Mouse (Mus musculus) ES-Bruce4 (cell line): ENCODE results near the gene Tmem132d.

Experiments
- CTCF ChIP-seq: IDR thresholded peaks from one replicate; pipeline ENCODE4 v1.8.1; 2011; ENCODE audit warnings: low read depth, low read length
- POLR2A ChIP-seq: IDR thresholded peaks from one replicate; pipeline ENCODE4 v1.8.1; 2011; ENCODE audit warnings: low read length; ENCODE audit not compliant: insufficient read depth

GRCm38 (mm10) chr5:127954231-127954790, 478.6 kb downstream of the Tmem132d start:
- no peak for TF ChIP-seq CTCF
- no peak for TF ChIP-seq POLR2A
